Mouse (Mus musculus) layer of hippocampus, adult 8-10 months (tissue): ENCODE measurements around the gene Lfng. TPM values are rescaled to one million over a fixed set of nuclear protein-coding genes. Genes with fewer than 3 reads are reported as not detected.

ENCODE experiments used
- DNase-seq, 2 experiments: peaks; one replicate each; pipeline ENCODE4 v3.0.0; 2022; ENCODE audit warnings: low spot score in 2 of 2
- total RNA-seq, 4 experiments: library from RNA; stranded (reverse); gene quantifications; 2 replicates each; pipeline ENCODE4 v1.2.4; 2022

The Lfng gene
- total RNA-seq = 10 to 100 TPM; 18.1 to 25.0 (median 22.8) TPM

GRCm38 (mm10) chr5:140607001-140607835 is at the start of gene Lfng:
Gene Lfng, plus strand, starts transcription at chr5:140607320.
- DNase-seq = peak; percentile 75 to 81

GRCm38 (mm10) chr5:140562601-140563000 is 44.5 kb upstream of the Lfng start:
- no peak for DNase-seq

GRCm38 (mm10) chr5:140564896-140565295 is 42.2 kb upstream of the Lfng start, which contains the start of gene Grifin:
Gene Grifin, minus strand, starts transcription at chr5:140565071.
- DNase-seq = no peak

GRCm38 (mm10) chr5:140565451-140565850 is 41.7 kb upstream of the Lfng start:
- DNase-seq = peak; percentile 35 to 50

- peak in 1 of 2 experiments; percentile 35 for DNase-seq
These were observed 41.3 kb upstream of the Lfng start for GRCm38 (mm10) chr5:140565856-140566255.

GRCm38 (mm10) chr5:140566271-140566670 is 40.8 kb upstream of the Lfng start:
- DNase-seq = no peak

- no peak for DNase-seq
These were observed 39.8 kb upstream of the Lfng start for GRCm38 (mm10) chr5:140567321-140567720.

GRCm38 (mm10) chr5:140567751-140568150 is 39.4 kb upstream of the Lfng start:
- DNase-seq = no peak

- peak in 1 of 2 experiments; percentile 50 for DNase-seq
These were observed 38.7 kb upstream of the Lfng start for GRCm38 (mm10) chr5:140568321-140568970.

- no peak for DNase-seq
These were observed 38.0 kb upstream of the Lfng start for GRCm38 (mm10) chr5:140569032-140569595.

GRCm38 (mm10) chr5:140570223-140570870 is 36.8 kb upstream of the Lfng start:
- DNase-seq = no peak

- no peak for DNase-seq
These were observed 35.9 kb upstream of the Lfng start for GRCm38 (mm10) chr5:140571201-140571600.

GRCm38 (mm10) chr5:140571673-140572072 is 35.4 kb upstream of the Lfng start:
- DNase-seq = no peak

GRCm38 (mm10) chr5:140572611-140573010 is 34.5 kb upstream of the Lfng start:
- DNase-seq = no peak

GRCm38 (mm10) chr5:140575381-140575866 is 31.7 kb upstream of the Lfng start:
- DNase-seq = no peak

GRCm38 (mm10) chr5:140579221-140579620 is 27.9 kb upstream of the Lfng start:
- no peak for DNase-seq

- no peak for DNase-seq
These were observed 27.3 kb upstream of the Lfng start for GRCm38 (mm10) chr5:140579771-140580170.

GRCm38 (mm10) chr5:140581569-140581968 is 25.6 kb upstream of the Lfng start:
- no peak for DNase-seq

GRCm38 (mm10) chr5:140582995-140583731 is 24.0 kb upstream of the Lfng start:
- DNase-seq = no peak

GRCm38 (mm10) chr5:140583732-140584368 is 23.3 kb upstream of the Lfng start:
- no peak for DNase-seq
